Mouse (Mus musculus) megakaryocyte, embryonic 14.5 days (primary cell): ENCODE results near the gene Lbh.

ENCODE experiments used
- FLI1 ChIP-seq: IDR thresholded peaks from 2 replicates; pipeline ENCODE4 v1.6.1; 2012; ENCODE audit warnings: low read length, inconsistent platforms, mixed read lengths
- GATA1 ChIP-seq: IDR thresholded peaks from 3 replicates; pipeline ENCODE4 v1.6.1; 2012; ENCODE audit warnings: mixed read lengths, low read length, inconsistent platforms, borderline replicate concordance

GRCm38 (mm10) chr17:72890398-72890898 is 27.7 kb upstream of the Lbh start:
- TF ChIP-seq GATA1 (no peak), FLI1 (no peak)
